Mouse (Mus musculus): ENCODE data around the gene Nptxr. TPM values are rescaled to one million over a fixed set of nuclear protein-coding genes. Genes with fewer than 3 reads are reported as not detected.
A peak's percentile ranks its signal among the peaks of the same experiment; 100 is the strongest.
"Not testable (repeated sequence)": the region's sequence is repeated elsewhere in the genome, so short reads cannot be mapped to it uniquely, and the experiment has no call there.

The Nptxr gene
- polyA plus RNA-seq, 1 experiment from 2014 or later: 2.5 TPM

- Histone ChIP-seq H3K4me1 (ENCODE audit: control insufficient read depth, insufficient read depth, low read length) (peaks cover 36% of the 10 kb centered on the region), H3K4me2 (ENCODE audit: low read depth, low read length) (no peak overlapping the region), H3K27me3 (ENCODE audit: control insufficient read depth, insufficient read depth, low read length) (no peaks in the 10 kb centered on the region), H3K9ac (ENCODE audit: low read length) (no peak overlapping the region), H3K4me3 (replicated peaks; ENCODE audit: low read length) (no peak overlapping the region), H3K27ac (ENCODE audit: low read length) (no peak overlapping the region), H3K9me3 (replicated peaks; ENCODE audit: control insufficient read depth, low read length) (no peaks in the 10 kb centered on the region), H3K36me3 (ENCODE audit: control insufficient read depth, insufficient read depth, low read length) (peaks cover 17% of the 10 kb centered on the region; the same call in 1 of the 2 replicates)
- ATAC-seq (ENCODE audit: insufficient read depth, low FRiP score): no peak
- WGBS: 83% methylated on average over 9 of the region's 9 CpGs
Measured at GRCm38 (mm10) chr15:79826221-79826935, 21.8 kb upstream of the Nptxr start.

- no peak overlapping the region for H3K27ac ChIP-seq (ENCODE audit: low read length)
- H3K4me1 ChIP-seq (ENCODE audit: control insufficient read depth, insufficient read depth, low read length): peaks cover 32% of the 10 kb centered on the region
- H3K4me2 ChIP-seq (ENCODE audit: low read depth, low read length): no peak overlapping the region
- H3K27me3 ChIP-seq (ENCODE audit: control insufficient read depth, insufficient read depth, low read length): no peaks in the 10 kb centered on the region
- H3K9me3 ChIP-seq (replicated peaks; ENCODE audit: control insufficient read depth, low read length): no peaks in the 10 kb centered on the region
- 63% methylated on average over 14 of the region's 14 CpGs for WGBS
- peaks cover 17% of the 10 kb centered on the region; the same call in 1 of the 2 replicates for H3K36me3 ChIP-seq (ENCODE audit: control insufficient read depth, insufficient read depth, low read length)
- no peak overlapping the region for H3K9ac ChIP-seq (ENCODE audit: low read length)
- ATAC-seq (ENCODE audit: insufficient read depth, low FRiP score): no peak
- no peak overlapping the region for H3K4me3 ChIP-seq (replicated peaks; ENCODE audit: low read length)
Measured at GRCm38 (mm10) chr15:79825146-79825825, 20.7 kb upstream of the Nptxr start.

- no peaks in the 10 kb centered on the region for H3K27me3 ChIP-seq (ENCODE audit: control insufficient read depth, insufficient read depth, low read length)
- 57% methylated on average over 19 of the region's 19 CpGs for WGBS
- H3K4me1 ChIP-seq (ENCODE audit: control insufficient read depth, insufficient read depth, low read length): peaks cover 23% of the 10 kb centered on the region
- peaks cover 17% of the 10 kb centered on the region; the same call in 1 of the 2 replicates for H3K36me3 ChIP-seq (ENCODE audit: control insufficient read depth, insufficient read depth, low read length)
- H3K4me3 ChIP-seq (replicated peaks; ENCODE audit: low read length): no peak overlapping the region
- no peak overlapping the region for H3K4me2 ChIP-seq (ENCODE audit: low read depth, low read length)
- no peak overlapping the region for H3K27ac ChIP-seq (ENCODE audit: low read length)
- H3K9me3 ChIP-seq (replicated peaks; ENCODE audit: control insufficient read depth, low read length): no peaks in the 10 kb centered on the region
- ATAC-seq (ENCODE audit: insufficient read depth, low FRiP score): no peak
- no peak overlapping the region for H3K9ac ChIP-seq (ENCODE audit: low read length)
Measured at GRCm38 (mm10) chr15:79823588-79824280, 19.2 kb upstream of the Nptxr start.

- Histone ChIP-seq H3K27me3 (ENCODE audit: control insufficient read depth, insufficient read depth, low read length) (no peaks in the 10 kb centered on the region), H3K4me1 (ENCODE audit: control insufficient read depth, insufficient read depth, low read length) (peaks cover 17% of the 10 kb centered on the region), H3K4me2 (ENCODE audit: low read depth, low read length) (no peak overlapping the region), H3K27ac (ENCODE audit: low read length) (no peak overlapping the region), H3K36me3 (ENCODE audit: control insufficient read depth, insufficient read depth, low read length) (peaks cover 9% of the 10 kb centered on the region; the same call in 1 of the 2 replicates), H3K9me3 (replicated peaks; ENCODE audit: control insufficient read depth, low read length) (no peaks in the 10 kb centered on the region; the same call in 1 of the 2 replicates), H3K9ac (ENCODE audit: low read length) (no peak overlapping the region), H3K4me3 (replicated peaks; ENCODE audit: low read length) (no peak overlapping the region)
- WGBS: 64% methylated on average over 13 of the region's 13 CpGs
- 0 out of 2 replicates have a peak, but pooled peaks have one; percentile 1 for ATAC-seq (ENCODE audit: insufficient read depth, low FRiP score)
Measured at GRCm38 (mm10) chr15:79822265-79823199, 18.0 kb upstream of the Nptxr start.

- Histone ChIP-seq H3K4me2 (ENCODE audit: low read depth, low read length) (no peak overlapping the region), H3K9ac (ENCODE audit: low read length) (no peak overlapping the region), H3K36me3 (ENCODE audit: control insufficient read depth, insufficient read depth, low read length) (peaks cover 7% of the 10 kb centered on the region; the same call in 1 of the 2 replicates), H3K27ac (ENCODE audit: low read length) (no peak overlapping the region), H3K27me3 (ENCODE audit: control insufficient read depth, insufficient read depth, low read length) (no peaks in the 10 kb centered on the region), H3K4me3 (replicated peaks; ENCODE audit: low read length) (no peak overlapping the region), H3K9me3 (replicated peaks; ENCODE audit: control insufficient read depth, low read length) (no peaks in the 10 kb centered on the region; the same call in 1 of the 2 replicates), H3K4me1 (ENCODE audit: control insufficient read depth, insufficient read depth, low read length) (peaks cover 4% of the 10 kb centered on the region)
- no peak for ATAC-seq (ENCODE audit: insufficient read depth, low FRiP score)
- WGBS: 84% methylated on average over 4 of the region's 4 CpGs
Measured at GRCm38 (mm10) chr15:79818325-79818724, 13.8 kb upstream of the Nptxr start.

- Histone ChIP-seq H3K27me3 (ENCODE audit: control insufficient read depth, insufficient read depth, low read length) (no peaks in the 10 kb centered on the region), H3K4me3 (replicated peaks; ENCODE audit: low read length) (no peak overlapping the region), H3K9ac (ENCODE audit: low read length) (no peak overlapping the region), H3K4me2 (ENCODE audit: low read depth, low read length) (no peak overlapping the region), H3K36me3 (ENCODE audit: control insufficient read depth, insufficient read depth, low read length) (no peaks in the 10 kb centered on the region), H3K4me1 (ENCODE audit: control insufficient read depth, insufficient read depth, low read length) (no peaks in the 10 kb centered on the region), H3K9me3 (replicated peaks; ENCODE audit: control insufficient read depth, low read length) (no peaks in the 10 kb centered on the region; the same call in 1 of the 2 replicates), H3K27ac (ENCODE audit: low read length) (no peak overlapping the region)
- no peak for ATAC-seq (ENCODE audit: insufficient read depth, low FRiP score)
- WGBS: 43% methylated on average over 8 of the region's 8 CpGs
Measured at GRCm38 (mm10) chr15:79813666-79814258, 9.2 kb upstream of the Nptxr start.

GRCm38 (mm10) chr15:79812840-79813239, 8.3 kb upstream of the Nptxr start:
- H3K36me3 ChIP-seq (ENCODE audit: control insufficient read depth, insufficient read depth, low read length); H3K9me3 ChIP-seq (replicated peaks; ENCODE audit: control insufficient read depth, low read length); H3K27ac ChIP-seq (ENCODE audit: low read length); H3K4me2 ChIP-seq (ENCODE audit: low read depth, low read length); H3K4me3 ChIP-seq (replicated peaks; ENCODE audit: low read length); H3K27me3 ChIP-seq (ENCODE audit: control insufficient read depth, insufficient read depth, low read length); ATAC-seq (ENCODE audit: insufficient read depth, low FRiP score); H3K4me1 ChIP-seq (ENCODE audit: control insufficient read depth, insufficient read depth, low read length); H3K9ac ChIP-seq (ENCODE audit: low read length): not testable (repeated sequence)
- WGBS: 75% methylated on average over 2 of the region's 2 CpGs

- 61% methylated on average over 4 of the region's 4 CpGs for WGBS
- Histone ChIP-seq H3K4me2 (ENCODE audit: low read depth, low read length) (no peak overlapping the region), H3K4me1 (ENCODE audit: control insufficient read depth, insufficient read depth, low read length) (no peaks in the 10 kb centered on the region), H3K27me3 (ENCODE audit: control insufficient read depth, insufficient read depth, low read length) (peaks cover 5% of the 10 kb centered on the region; the same call in 1 of the 2 replicates), H3K36me3 (ENCODE audit: control insufficient read depth, insufficient read depth, low read length) (no peaks in the 10 kb centered on the region), H3K9ac (ENCODE audit: low read length) (no peak overlapping the region), H3K27ac (ENCODE audit: low read length) (no peak overlapping the region), H3K4me3 (replicated peaks; ENCODE audit: low read length) (no peak overlapping the region), H3K9me3 (replicated peaks; ENCODE audit: control insufficient read depth, low read length) (no peaks in the 10 kb centered on the region)
- no peak for ATAC-seq (ENCODE audit: insufficient read depth, low FRiP score)
Measured at GRCm38 (mm10) chr15:79810997-79811396, 6.4 kb upstream of the Nptxr start.

All from stomach, embryonic 16.5 days (tissue).